Mouse (Mus musculus): Measurements from ENCODE around the gene Rnf31.

The Rnf31 gene

GRCm38 (mm10) chr14:55577871-55578667 is 13.4 kb upstream of the Rnf31 start, which contains the start of gene Psme1:
TSS of gene Psme1 (plus strand) at chr14:55578123.
- DNase-seq: peak; percentile 74

- DNase-seq: peak; percentile 48
Observed at GRCm38 (mm10) chr14:55578668-55579269, 12.7 kb upstream of the Rnf31 start.

- DNase-seq: no peak
Observed at GRCm38 (mm10) chr14:55579511-55580496, 11.7 kb upstream of the Rnf31 start.

- no peak for DNase-seq
Observed at GRCm38 (mm10) chr14:55580731-55581130, 10.8 kb upstream of the Rnf31 start.

- DNase-seq: no peak
Observed at GRCm38 (mm10) chr14:55581981-55582681, 9.4 kb upstream of the Rnf31 start.

- DNase-seq: no peak
Observed at GRCm38 (mm10) chr14:55584303-55584701, 7.2 kb upstream of the Rnf31 start.

- DNase-seq: peak; percentile 49
Observed at GRCm38 (mm10) chr14:55584702-55585565, 6.6 kb upstream of the Rnf31 start, which contains the start of gene Emc9. TSS of gene Emc9 (minus strand) at chr14:55585302.

- no peak for DNase-seq
Observed at GRCm38 (mm10) chr14:55585566-55585960, 5.9 kb upstream of the Rnf31 start.

- no peak for DNase-seq
Observed at GRCm38 (mm10) chr14:55586149-55586548, 5.4 kb upstream of the Rnf31 start.

- DNase-seq: no peak
Observed at GRCm38 (mm10) chr14:55589271-55589670, 2.2 kb upstream of the Rnf31 start.

- no peak for DNase-seq
Observed at GRCm38 (mm10) chr14:55589771-55590448, 1.6 kb upstream of the Rnf31 start.

GRCm38 (mm10) chr14:55590748-55591330 is 669 bp upstream of the Rnf31 start, which contains the start of gene Psme2:
TSS of gene Psme2 (minus strand) at chr14:55591113.
- DNase-seq: peak; percentile 87

- no peak for DNase-seq
Observed at GRCm38 (mm10) chr14:55592226-55592625, 718 bp downstream of the Rnf31 start.

GRCm38 (mm10) chr14:55596036-55596690 is 4.7 kb downstream of the Rnf31 start:
- DNase-seq: peak; percentile 48

GRCm38 (mm10) chr14:55598521-55599390 is 7.2 kb downstream of the Rnf31 start:
- DNase-seq: no peak

- no peak for DNase-seq
Observed at GRCm38 (mm10) chr14:55603271-55603632, 11.7 kb downstream of the Rnf31 start, which contains the start of gene Irf9. TSS of gene Irf9 (plus strand) at chr14:55603571.

GRCm38 (mm10) chr14:55603633-55604576 is 12.4 kb downstream of the Rnf31 start:
- peak; percentile 84 for DNase-seq

All from right cerebral cortex, postnatal 14 days (tissue).